Mouse (Mus musculus): ENCODE results near the gene Csdc2. TPM values are rescaled to one million over a fixed set of nuclear protein-coding genes. Genes with fewer than 3 reads are reported as not detected.
"Not testable (repeated sequence)": the region's sequence is repeated elsewhere in the genome, so short reads cannot be mapped to it uniquely, and the experiment has no call there.

The Csdc2 gene
- polyA plus RNA-seq, 1 experiment from 2014 or later, result 183 TPM

DNA sequence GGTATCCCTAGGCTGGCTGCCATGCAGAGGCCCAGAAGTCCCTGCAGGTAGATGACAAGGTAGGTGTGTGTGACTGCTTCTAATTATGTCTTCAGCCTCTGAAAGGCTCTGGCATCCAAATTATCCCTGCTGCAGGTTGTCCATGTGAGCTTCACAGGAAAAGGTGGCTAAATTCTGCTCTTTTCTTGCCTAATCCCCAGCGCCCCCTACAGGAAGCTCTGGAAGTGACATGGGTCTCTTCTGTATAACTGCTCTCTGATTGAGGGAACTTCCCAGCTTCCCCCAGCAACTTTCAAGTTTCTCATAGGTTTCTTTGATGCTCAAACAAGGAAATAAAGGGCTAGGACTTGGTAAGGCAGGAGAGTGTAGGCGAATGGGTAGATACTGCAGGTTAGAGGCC is 31.6 kb upstream of the Csdc2 start:
- Histone ChIP-seq H3K4me3 (replicated peaks; ENCODE audit: low read length) (no peak overlapping the region), H3K4me2 (replicated peaks) (no peak overlapping the region), H3K27ac (no peak overlapping the region), H3K36me3 (replicated peaks; ENCODE audit: control insufficient read depth, insufficient read depth) (peaks cover 95% of the 10 kb centered on the region), H3K27me3 (ENCODE audit: control insufficient read depth, insufficient read depth, low read length) (no peaks in the 10 kb centered on the region), H3K4me1 (replicated peaks; ENCODE audit: control insufficient read depth, insufficient read depth, low read length) (no peaks in the 10 kb centered on the region), H3K9ac (no peak overlapping the region), H3K9me3 (ENCODE audit: control insufficient read depth, low read length) (no peaks in the 10 kb centered on the region)
- 35% methylated on average over 2 of the region's 2 CpGs for WGBS
- ATAC-seq (ENCODE audit: low FRiP score), result no peak
- DNase-seq (ENCODE audit: low spot score), result peak; percentile 75

DNA sequence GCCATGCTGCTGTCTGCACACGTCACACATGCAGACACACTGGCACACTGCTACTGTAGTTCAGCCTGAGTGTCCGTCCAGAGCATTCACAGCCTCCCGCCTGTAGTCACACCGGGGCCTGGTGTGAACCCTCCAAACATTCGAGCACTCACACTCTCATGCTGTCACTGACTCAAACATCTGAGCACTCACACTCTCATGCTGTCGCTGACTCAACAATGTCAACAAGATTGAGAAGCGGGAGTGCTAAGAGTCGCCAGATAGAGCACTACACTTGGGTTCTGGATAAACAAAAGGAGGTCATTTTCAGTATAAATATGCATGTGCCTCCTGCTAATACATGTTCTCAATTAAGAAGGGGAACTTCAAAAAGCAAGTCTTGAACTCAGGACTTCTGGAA is 28.6 kb upstream of the Csdc2 start:
- 91% methylated on average over 8 of the region's 8 CpGs for WGBS
- no peak for ATAC-seq (ENCODE audit: low FRiP score)
- Histone ChIP-seq H3K36me3 (replicated peaks; ENCODE audit: control insufficient read depth, insufficient read depth) (peaks cover 96% of the 10 kb centered on the region), H3K4me2 (replicated peaks) (no peak overlapping the region), H3K4me3 (replicated peaks; ENCODE audit: low read length) (no peak overlapping the region), H3K9me3 (ENCODE audit: control insufficient read depth, low read length) (no peaks in the 10 kb centered on the region), H3K27ac (no peak overlapping the region), H3K4me1 (replicated peaks; ENCODE audit: control insufficient read depth, insufficient read depth, low read length) (no peaks in the 10 kb centered on the region), H3K9ac (no peak overlapping the region), H3K27me3 (ENCODE audit: control insufficient read depth, insufficient read depth, low read length) (no peaks in the 10 kb centered on the region)
- no peak for DNase-seq (ENCODE audit: low spot score)

DNA sequence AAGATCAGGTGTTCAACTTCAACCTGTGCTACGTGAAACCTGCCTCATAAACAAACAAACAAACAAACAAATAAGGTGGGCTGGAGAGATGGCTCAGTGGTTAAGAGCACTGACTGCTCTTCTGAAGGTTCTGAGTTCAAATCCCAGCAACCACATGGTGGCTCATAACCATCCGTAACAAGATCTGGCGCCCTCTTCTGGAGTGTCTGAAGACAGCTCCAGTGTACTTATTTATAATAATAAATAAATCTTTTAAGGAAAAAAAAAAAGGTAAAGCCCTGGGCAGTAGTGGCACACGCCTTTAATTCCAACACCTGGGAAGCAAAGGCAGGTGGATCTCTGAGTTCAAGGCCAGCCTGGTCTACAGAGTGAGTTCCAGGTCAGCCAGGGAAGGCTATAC is 27.8 kb upstream of the Csdc2 start:
- not testable (repeated sequence) for ATAC-seq (ENCODE audit: low FRiP score); H3K9me3 ChIP-seq (ENCODE audit: control insufficient read depth, low read length); DNase-seq (ENCODE audit: low spot score); H3K4me3 ChIP-seq (replicated peaks; ENCODE audit: low read length); H3K4me1 ChIP-seq (replicated peaks; ENCODE audit: control insufficient read depth, insufficient read depth, low read length); H3K27ac ChIP-seq; H3K9ac ChIP-seq; H3K4me2 ChIP-seq (replicated peaks); H3K27me3 ChIP-seq (ENCODE audit: control insufficient read depth, insufficient read depth, low read length)
- peaks cover 96% of the 10 kb centered on the region for H3K36me3 ChIP-seq (replicated peaks; ENCODE audit: control insufficient read depth, insufficient read depth)
- WGBS, result 91% methylated on average over 4 of the region's 4 CpGs

DNA sequence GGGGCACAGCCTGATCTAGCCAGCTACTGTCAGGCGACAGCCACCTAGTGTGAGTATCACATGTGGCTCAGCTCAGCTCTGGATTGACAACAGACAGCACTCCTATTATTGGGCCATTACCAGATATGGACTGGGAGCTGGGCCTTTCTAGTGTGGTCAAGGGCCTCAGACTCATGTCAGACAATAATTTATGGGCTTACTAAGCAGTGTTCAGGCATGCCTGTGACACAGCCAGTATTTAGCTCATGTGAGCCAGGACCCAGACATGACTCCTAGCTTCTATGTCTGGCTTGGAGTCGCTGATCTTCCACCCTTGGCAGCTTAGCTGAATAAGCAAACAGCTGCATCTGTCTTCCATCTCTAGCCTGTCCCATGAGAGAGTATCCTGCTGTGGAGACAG is 24.1 kb upstream of the Csdc2 start:
- WGBS, result 83% methylated on average over 2 of the region's 2 CpGs
- no peak overlapping the region for H3K4me2 ChIP-seq (replicated peaks)
- no peaks in the 10 kb centered on the region for H3K9me3 ChIP-seq (ENCODE audit: control insufficient read depth, low read length)
- H3K4me3 ChIP-seq (replicated peaks; ENCODE audit: low read length), result no peak overlapping the region
- no peaks in the 10 kb centered on the region for H3K27me3 ChIP-seq (ENCODE audit: control insufficient read depth, insufficient read depth, low read length)
- H3K36me3 ChIP-seq (replicated peaks; ENCODE audit: control insufficient read depth, insufficient read depth), result peaks cover 88% of the 10 kb centered on the region
- DNase-seq (ENCODE audit: low spot score) (no peak), ATAC-seq (ENCODE audit: low FRiP score) (no peak)
- H3K27ac ChIP-seq, result no peak overlapping the region
- H3K9ac ChIP-seq, result no peak overlapping the region
- no peaks in the 10 kb centered on the region for H3K4me1 ChIP-seq (replicated peaks; ENCODE audit: control insufficient read depth, insufficient read depth, low read length)

DNA sequence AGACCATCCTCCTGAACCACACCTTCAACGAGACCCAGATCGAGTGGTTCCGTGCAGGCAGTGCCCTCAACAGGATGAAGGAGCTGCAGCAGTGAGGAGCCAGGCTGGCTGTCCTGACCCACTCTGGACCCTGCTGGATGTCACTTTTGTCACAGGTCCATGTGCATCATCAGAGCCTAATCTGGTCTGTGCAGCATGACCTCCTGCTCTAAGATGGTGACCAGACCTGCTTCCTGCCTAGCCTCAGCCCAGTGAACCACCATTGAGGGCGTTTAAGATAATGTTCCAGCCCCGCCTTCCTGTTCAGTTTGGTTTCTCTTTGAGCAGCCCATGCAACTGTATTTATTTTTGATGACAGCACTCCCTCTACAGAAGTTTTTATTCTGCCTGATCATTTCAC is 21.9 kb upstream of the Csdc2 start:
- DNase-seq (ENCODE audit: low spot score) (no peak), ATAC-seq (ENCODE audit: low FRiP score) (no peak)
- Histone ChIP-seq H3K27me3 (ENCODE audit: control insufficient read depth, insufficient read depth, low read length) (no peaks in the 10 kb centered on the region), H3K9ac (no peak overlapping the region), H3K27ac (no peak overlapping the region), H3K4me2 (replicated peaks) (no peak overlapping the region), H3K36me3 (replicated peaks; ENCODE audit: control insufficient read depth, insufficient read depth) (peaks cover 70% of the 10 kb centered on the region), H3K9me3 (ENCODE audit: control insufficient read depth, low read length) (no peaks in the 10 kb centered on the region), H3K4me3 (replicated peaks; ENCODE audit: low read length) (no peak overlapping the region), H3K4me1 (replicated peaks; ENCODE audit: control insufficient read depth, insufficient read depth, low read length) (no peaks in the 10 kb centered on the region)
- WGBS, result 88% methylated on average over 5 of the region's 5 CpGs

DNA sequence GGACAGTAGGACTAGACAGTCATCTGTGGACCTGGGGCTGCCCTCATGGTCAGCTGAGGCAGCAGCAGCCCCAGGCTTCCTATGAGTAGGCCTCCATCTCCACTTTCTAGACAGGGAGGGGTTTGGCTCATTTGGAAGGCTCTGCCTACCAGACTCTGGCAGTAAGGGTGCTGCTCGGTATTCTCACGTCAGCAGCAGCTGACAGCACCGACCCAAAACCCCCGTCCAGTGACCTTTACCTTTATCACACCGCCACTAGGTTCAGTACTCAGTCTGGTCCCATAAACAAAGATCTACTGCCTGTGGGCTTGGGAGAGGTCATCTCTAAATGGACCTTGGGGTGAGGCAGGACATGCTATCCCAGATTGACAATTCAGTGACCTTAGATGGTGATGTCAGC is 20.9 kb upstream of the Csdc2 start:
- Histone ChIP-seq H3K9ac (no peak overlapping the region), H3K27ac (no peak overlapping the region), H3K4me2 (replicated peaks) (no peak overlapping the region), H3K4me1 (replicated peaks; ENCODE audit: control insufficient read depth, insufficient read depth, low read length) (no peaks in the 10 kb centered on the region), H3K27me3 (ENCODE audit: control insufficient read depth, insufficient read depth, low read length) (no peaks in the 10 kb centered on the region), H3K9me3 (ENCODE audit: control insufficient read depth, low read length) (no peaks in the 10 kb centered on the region), H3K4me3 (replicated peaks; ENCODE audit: low read length) (no peak overlapping the region), H3K36me3 (replicated peaks; ENCODE audit: control insufficient read depth, insufficient read depth) (peaks cover 62% of the 10 kb centered on the region)
- ATAC-seq (ENCODE audit: low FRiP score), result no peak
- DNase-seq (ENCODE audit: low spot score), result no peak
- WGBS, result 90% methylated on average over 5 of the region's 5 CpGs

DNA sequence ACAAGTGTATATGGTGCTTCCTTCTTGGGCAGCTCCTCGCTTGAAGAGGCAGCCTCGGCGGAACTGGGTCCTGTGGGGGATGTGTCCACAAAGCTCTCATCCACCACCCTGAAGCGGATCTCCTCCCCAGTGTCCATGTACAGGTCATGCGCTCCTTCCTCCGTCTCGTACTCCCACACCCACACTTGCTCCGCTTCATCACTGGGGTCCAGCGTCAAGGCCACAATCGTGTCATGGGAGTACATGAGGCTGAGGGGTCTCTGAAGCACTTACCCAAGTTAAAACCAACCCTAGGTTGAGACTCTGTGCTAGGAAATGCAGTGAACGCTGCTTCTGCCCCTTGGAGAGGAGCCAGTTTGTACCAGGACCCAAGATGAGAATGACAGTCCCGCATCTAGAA is 19.4 kb upstream of the Csdc2 start:
- H3K4me2 ChIP-seq (replicated peaks), result no peak overlapping the region
- peaks cover 5% of the 10 kb centered on the region; the same call in 1 of the 2 replicates for H3K4me1 ChIP-seq (replicated peaks; ENCODE audit: control insufficient read depth, insufficient read depth, low read length)
- H3K27ac ChIP-seq, result no peak overlapping the region
- H3K9ac ChIP-seq, result no peak overlapping the region
- H3K36me3 ChIP-seq (replicated peaks; ENCODE audit: control insufficient read depth, insufficient read depth), result peaks cover 47% of the 10 kb centered on the region
- no peak overlapping the region for H3K4me3 ChIP-seq (replicated peaks; ENCODE audit: low read length)
- ATAC-seq (ENCODE audit: low FRiP score), result no peak
- no peak for DNase-seq (ENCODE audit: low spot score)
- H3K27me3 ChIP-seq (ENCODE audit: control insufficient read depth, insufficient read depth, low read length), result no peaks in the 10 kb centered on the region
- no peaks in the 10 kb centered on the region for H3K9me3 ChIP-seq (ENCODE audit: control insufficient read depth, low read length)
- 93% methylated on average over 12 of the region's 12 CpGs for WGBS

DNA sequence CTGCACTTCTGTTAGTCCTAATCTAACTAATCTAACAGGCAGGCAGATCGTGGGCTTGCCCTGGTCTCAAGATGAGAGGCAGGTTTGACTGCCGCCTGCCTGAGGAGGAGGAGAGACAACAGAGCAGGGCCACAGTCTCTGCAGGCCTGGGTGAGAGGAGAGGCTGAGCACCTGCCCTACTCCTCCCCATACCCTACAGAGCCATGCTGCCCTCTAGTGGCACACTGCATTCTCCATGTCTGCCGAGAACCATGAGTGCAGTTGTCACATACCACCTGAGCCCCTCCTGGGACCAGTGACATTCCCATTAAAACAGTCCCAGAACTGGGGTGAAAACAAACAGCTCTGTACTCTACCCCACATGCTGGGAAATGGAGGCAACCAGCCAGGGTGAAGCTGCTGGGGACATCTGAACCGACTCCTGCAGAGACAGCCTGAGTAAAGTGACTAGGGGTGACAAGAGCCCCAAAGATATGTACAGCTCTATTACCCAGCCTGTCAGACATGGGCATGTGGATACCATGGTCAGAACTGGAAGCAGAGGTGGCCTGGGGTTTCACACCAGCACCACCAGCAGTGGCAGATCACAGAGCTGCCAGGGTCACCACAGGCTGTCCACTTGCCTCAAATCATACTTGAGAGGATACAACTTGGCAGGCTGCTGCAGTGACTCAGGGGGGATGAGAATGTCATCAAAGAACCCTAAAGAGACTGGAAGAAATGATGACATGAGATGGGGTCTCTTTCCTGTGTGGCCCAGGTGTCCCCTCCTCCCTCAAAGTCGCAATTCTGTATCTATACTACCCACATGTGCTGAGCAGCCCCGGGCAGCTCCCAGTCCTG is 18.7 kb upstream of the Csdc2 start:
- Histone ChIP-seq H3K27me3 (ENCODE audit: control insufficient read depth, insufficient read depth, low read length) (no peaks in the 10 kb centered on the region), H3K36me3 (replicated peaks; ENCODE audit: control insufficient read depth, insufficient read depth) (peaks cover 41% of the 10 kb centered on the region), H3K27ac (no peak overlapping the region), H3K4me1 (replicated peaks; ENCODE audit: control insufficient read depth, insufficient read depth, low read length) (peaks cover 5% of the 10 kb centered on the region; the same call in 1 of the 2 replicates), H3K4me2 (replicated peaks) (no peak overlapping the region), H3K9me3 (ENCODE audit: control insufficient read depth, low read length) (no peaks in the 10 kb centered on the region), H3K9ac (no peak overlapping the region), H3K4me3 (replicated peaks; ENCODE audit: low read length) (no peak overlapping the region)
- no peak for ATAC-seq (ENCODE audit: low FRiP score)
- 56% methylated on average over 6 of the region's 6 CpGs for WGBS
- peak; percentile 66 for DNase-seq (ENCODE audit: low spot score)

DNA sequence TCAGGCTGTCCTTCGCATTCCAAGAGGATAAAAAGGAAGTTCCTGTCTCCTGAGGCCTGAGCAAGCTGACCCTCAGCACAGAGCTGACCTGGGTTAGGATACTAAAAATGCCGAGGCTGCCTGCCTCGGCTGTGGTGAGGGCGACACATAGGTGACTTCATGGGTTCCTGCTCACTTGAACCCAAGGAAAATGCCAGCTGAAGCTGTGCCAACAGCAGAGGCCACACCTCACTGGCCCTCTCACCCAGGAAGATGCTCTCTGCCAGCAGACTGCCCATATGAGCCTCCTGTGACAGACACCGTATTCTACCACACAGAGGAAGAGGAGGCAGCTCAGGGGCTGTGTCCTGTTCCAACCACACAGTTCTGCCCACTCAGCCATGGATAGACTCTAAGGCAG is 17.5 kb upstream of the Csdc2 start:
- Histone ChIP-seq H3K9ac (no peak overlapping the region), H3K9me3 (ENCODE audit: control insufficient read depth, low read length) (no peaks in the 10 kb centered on the region), H3K27ac (no peak overlapping the region), H3K36me3 (replicated peaks; ENCODE audit: control insufficient read depth, insufficient read depth) (peaks cover 29% of the 10 kb centered on the region), H3K27me3 (ENCODE audit: control insufficient read depth, insufficient read depth, low read length) (no peaks in the 10 kb centered on the region), H3K4me3 (replicated peaks; ENCODE audit: low read length) (no peak overlapping the region), H3K4me2 (replicated peaks) (no peak overlapping the region), H3K4me1 (replicated peaks; ENCODE audit: control insufficient read depth, insufficient read depth, low read length) (peaks cover 5% of the 10 kb centered on the region; the same call in 1 of the 2 replicates)
- DNase-seq (ENCODE audit: low spot score), result no peak
- WGBS, result 88% methylated on average over 5 of the region's 5 CpGs
- no peak for ATAC-seq (ENCODE audit: low FRiP score)
